In genomic region chr13:57766721-57767120, GRCm38 (mm10) we compare ENCODE assay signal across 9 mouse cellular contexts.
DNase-seq lines count a peak whose midpoint lies in the region; ATAC-seq and TF ChIP-seq lines count a peak whose summit lies in the region.
"Had no signal": no experiment of that assay in that cellular context is flagged by ENCODE, and none has a peak within 500 bp of the region (broad histone marks: within the 10 kb centered on the region; RNA-seq: fewer than 3 reads in every experiment).

No protein-coding gene starts in this region.

- H3K9me3 ChIP-seq in hindbrain, embryonic 11.5 days (ENCODE audit: control insufficient read depth, low read length): peaks cover 3% of the 10 kb centered on the region; the same call in 1 of the 2 replicates
- H3K9me3 ChIP-seq in hindbrain, embryonic 12.5 days (replicated peaks): no peaks in the 10 kb centered on the region
- H3K9me3 ChIP-seq in midbrain, postnatal 0 days (ENCODE audit: low read length): no peaks in the 10 kb centered on the region
- H3K9me3 ChIP-seq in midbrain, embryonic 13.5 days: peaks cover 5% of the 10 kb centered on the region; the same call in 1 of the 2 replicates
- H3K9me3 ChIP-seq: neural tube, embryonic 13.5 days had no signal

- H3K4me1 ChIP-seq in hindbrain, embryonic 11.5 days (replicated peaks; ENCODE audit: control insufficient read depth, insufficient read depth, low read length): no peaks in the 10 kb centered on the region
- H3K4me1 ChIP-seq in hindbrain, embryonic 12.5 days: 0 out of 2 replicates have a peak, but pooled peaks cover 3% of the 10 kb centered on the region
- H3K4me1 ChIP-seq in midbrain, postnatal 0 days (ENCODE audit: insufficient read depth, low read length): 0 out of 2 replicates have a peak, but pooled peaks cover 5% of the 10 kb centered on the region
- peaks cover 18% of the 10 kb centered on the region for H3K4me1 ChIP-seq in midbrain, embryonic 13.5 days (replicated peaks)
- H3K4me1 ChIP-seq: hindbrain, embryonic 15.5 days had no signal

- WGBS in hindbrain, embryonic 11.5 days: 58% methylated on average over 3 of the region's 3 CpGs
- WGBS in hindbrain, embryonic 12.5 days: 59% methylated on average over 3 of the region's 3 CpGs
- whole genome bisulfite sequencing in midbrain, postnatal 0 days: 63% methylated on average over 3 of the region's 3 CpGs
- WGBS in midbrain, embryonic 13.5 days: 68% methylated on average over 3 of the region's 3 CpGs

- no peaks in the 10 kb centered on the region for H3K27me3 ChIP-seq in hindbrain, embryonic 11.5 days (ENCODE audit: control insufficient read depth, insufficient read depth, low read length)
- no peaks in the 10 kb centered on the region for H3K27me3 ChIP-seq in hindbrain, embryonic 12.5 days
- no peaks in the 10 kb centered on the region for H3K27me3 ChIP-seq in midbrain, postnatal 0 days (ENCODE audit: insufficient read depth, low read length)
- H3K27me3 ChIP-seq in midbrain, embryonic 13.5 days: no peaks in the 10 kb centered on the region
- H3K27me3 ChIP-seq: hindbrain, embryonic 15.5 days; neural tube, embryonic 13.5 days had no signal

- ATAC-seq in hindbrain, embryonic 11.5 days (ENCODE audit: low FRiP score): no peak
- ATAC-seq in hindbrain, embryonic 12.5 days (ENCODE audit: low FRiP score): no peak
- no peak for ATAC-seq in midbrain, postnatal 0 days (ENCODE audit: low FRiP score)
- ATAC-seq in midbrain, embryonic 13.5 days: no peak
- ATAC-seq in megakaryocyte-erythroid progenitor cell, adult 5-6 weeks (replicated peaks; ENCODE audit: low FRiP score, low TSS enrichment, poor library complexity, severe bottlenecking): no peak

- peak; percentile 52 for TF ChIP-seq CTCF in midbrain, postnatal 0 days (IDR thresholded peaks at IDR 0.05)

- no peak overlapping the region for H3K9ac ChIP-seq in hindbrain, embryonic 11.5 days (ENCODE audit: low read depth, low read length)
- no peak overlapping the region for H3K9ac ChIP-seq in hindbrain, embryonic 12.5 days
- no peak overlapping the region for H3K9ac ChIP-seq in midbrain, postnatal 0 days (replicated peaks; ENCODE audit: low read length, poor library complexity, severe bottlenecking)
- no peak overlapping the region for H3K9ac ChIP-seq in midbrain, embryonic 13.5 days (replicated peaks)
- H3K9ac ChIP-seq: hindbrain, embryonic 15.5 days; neural tube, embryonic 13.5 days had no signal

- H3K27ac ChIP-seq in hindbrain, embryonic 11.5 days (ENCODE audit: low read depth, low read length): no peak overlapping the region
- no peak overlapping the region for H3K27ac ChIP-seq in hindbrain, embryonic 12.5 days
- H3K27ac ChIP-seq in midbrain, postnatal 0 days (ENCODE audit: low read depth, low read length): no peak overlapping the region
- H3K27ac ChIP-seq in midbrain, embryonic 13.5 days: no peak overlapping the region
- H3K27ac ChIP-seq: hindbrain, embryonic 15.5 days; neural tube, embryonic 13.5 days had no signal

- DNase-seq in hindbrain, embryonic 11.5 days (ENCODE audit: low spot score): peak; percentile 34
- DNase-seq in midbrain, postnatal 0 days (ENCODE audit: low spot score): no peak
- DNase-seq in brain, adult 2 months (ENCODE audit: low read depth, low spot score): peak; percentile 37
- peak; percentile 26 for DNase-seq in lung, postnatal 10 days

- H3K4me2 ChIP-seq in hindbrain, embryonic 11.5 days (replicated peaks; ENCODE audit: low read depth, low read length): no peak overlapping the region
- no peak overlapping the region for H3K4me2 ChIP-seq in hindbrain, embryonic 12.5 days (replicated peaks)
- no peak overlapping the region for H3K4me2 ChIP-seq in midbrain, postnatal 0 days (ENCODE audit: low read depth, low read length, poor library complexity, severe bottlenecking)
- H3K4me2 ChIP-seq in midbrain, embryonic 13.5 days (replicated peaks): no peak overlapping the region
- H3K4me2 ChIP-seq: hindbrain, embryonic 15.5 days; neural tube, embryonic 13.5 days had no signal

- H3K4me3 ChIP-seq in hindbrain, embryonic 11.5 days (ENCODE audit: low read depth, low read length): no peak overlapping the region
- no peak overlapping the region for H3K4me3 ChIP-seq in hindbrain, embryonic 12.5 days
- no peak overlapping the region for H3K4me3 ChIP-seq in midbrain, postnatal 0 days (ENCODE audit: low read depth, low read length)
- no peak overlapping the region for H3K4me3 ChIP-seq in midbrain, embryonic 13.5 days (replicated peaks)
- H3K4me3 ChIP-seq: hindbrain, embryonic 15.5 days; neural tube, embryonic 13.5 days had no signal

- no peaks in the 10 kb centered on the region for H3K36me3 ChIP-seq in hindbrain, embryonic 11.5 days (ENCODE audit: control insufficient read depth, insufficient read depth, low read length)
- no peaks in the 10 kb centered on the region for H3K36me3 ChIP-seq in hindbrain, embryonic 12.5 days
- no peaks in the 10 kb centered on the region for H3K36me3 ChIP-seq in midbrain, postnatal 0 days (ENCODE audit: insufficient read depth, low read length)
- H3K36me3 ChIP-seq in midbrain, embryonic 13.5 days: no peaks in the 10 kb centered on the region
- H3K36me3 ChIP-seq: hindbrain, embryonic 15.5 days; neural tube, embryonic 13.5 days had no signal
